Mouse (Mus musculus): ENCODE data around the gene Zfp853. TPM values are rescaled to one million over a fixed set of nuclear protein-coding genes. Genes with fewer than 3 reads are reported as not detected.

Gene Zfp853
- total RNA-seq, 2 experiments from 2014 or later = 11.3 to 12.5 TPM

DNA sequence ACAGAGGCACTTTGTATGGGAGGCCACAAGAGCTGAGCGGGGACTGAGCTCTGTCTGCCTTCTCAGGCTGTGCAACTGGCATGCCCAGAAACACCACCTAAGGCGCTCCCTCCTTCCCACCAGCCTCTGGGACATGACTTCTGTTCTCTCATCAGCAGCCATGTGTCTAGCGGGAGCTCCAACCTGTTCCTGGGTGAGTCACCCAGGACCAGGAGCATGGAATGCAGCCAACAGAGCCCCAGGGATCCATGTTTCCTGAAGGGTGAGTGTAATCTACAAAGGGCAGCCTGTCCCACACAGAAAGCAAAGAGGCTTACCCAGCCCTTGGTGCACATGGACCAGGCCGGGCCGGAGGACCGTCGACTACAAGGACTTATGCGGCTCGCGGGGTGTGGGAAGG lies 28.7 kb downstream of the Zfp853 start:
- intact Hi-C loops (cut with DNase I) = no loop called here

DNA sequence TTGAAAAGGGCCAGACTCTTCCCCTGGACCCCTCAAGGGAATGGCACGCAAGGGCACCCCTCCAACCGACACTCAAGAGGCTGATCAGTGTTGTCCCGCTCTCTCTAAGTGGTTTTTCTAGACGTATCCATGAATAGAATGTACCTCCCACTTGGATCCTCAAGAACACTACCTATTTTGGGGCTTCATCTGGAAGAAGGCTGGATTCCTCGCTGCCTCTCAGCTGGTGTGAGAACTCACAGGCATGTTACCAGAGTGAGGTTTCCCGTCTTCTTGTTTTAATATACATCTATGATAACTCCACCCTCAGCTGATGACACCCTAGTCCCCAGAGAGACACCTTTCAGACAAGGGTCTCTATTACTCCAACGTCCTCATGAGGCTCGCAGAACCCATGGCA lies 31.8 kb downstream of the Zfp853 start:
- peak in 1 of 2 experiments; percentile 56 for DNase-seq (ENCODE audit: extremely low spot score in 1 of 2, low spot score in 2 of 2)
- intact Hi-C loops (cut with DNase I) = no loop called here

More for the DNA sequence above, 28.7 kb downstream of the Zfp853 start:
- no peak for DNase-seq (ENCODE audit: extremely low spot score in 1 of 2, low spot score in 2 of 2)

DNA sequence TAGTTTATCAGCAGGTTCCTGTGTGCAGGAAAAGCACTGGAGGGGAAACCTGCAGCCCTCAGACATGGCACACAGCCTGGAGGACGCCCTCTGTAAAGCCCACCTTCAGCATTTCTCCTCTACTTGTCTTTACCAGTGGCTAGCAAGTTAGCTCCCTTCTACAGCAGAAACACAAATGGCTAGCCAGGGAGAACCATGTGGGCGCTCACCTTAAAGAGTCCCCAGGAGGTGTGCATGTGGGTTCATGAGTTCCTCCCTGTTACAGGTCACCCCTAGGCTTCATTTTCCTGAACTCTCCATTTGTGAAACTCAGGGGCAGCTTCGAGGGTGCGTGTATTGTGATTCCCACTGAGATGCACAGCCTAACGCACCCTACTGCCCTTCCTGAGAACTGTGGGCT lies 37.6 kb downstream of the Zfp853 start:
- DNase-seq (ENCODE audit: extremely low spot score in 1 of 2, low spot score in 2 of 2) = no peak
- intact Hi-C loops (cut with DNase I) = no loop called here

DNA sequence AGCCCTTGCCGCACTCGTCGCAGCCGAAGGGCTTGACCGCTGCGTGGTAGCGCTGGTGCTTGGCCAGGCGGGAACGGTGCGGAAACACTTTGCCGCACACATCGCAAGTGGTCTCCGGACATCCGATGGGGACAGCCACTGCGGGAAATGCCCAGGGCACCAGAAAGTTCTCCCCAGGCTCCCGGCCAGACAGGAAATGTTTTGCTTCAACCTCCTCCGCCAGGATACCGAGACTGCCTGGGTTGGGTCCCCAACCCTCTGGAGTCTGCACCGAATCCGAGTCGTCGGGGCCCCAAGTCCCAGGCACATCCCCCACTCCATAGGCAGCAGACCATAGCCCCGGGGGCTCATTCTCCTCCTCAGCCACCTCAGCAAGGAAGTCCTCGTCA lies 38.3 kb downstream of the Zfp853 start:
- DNase-seq (ENCODE audit: extremely low spot score in 1 of 2, low spot score in 2 of 2) = no peak
- intact Hi-C loops (cut with DNase I) = no loop called here

DNA sequence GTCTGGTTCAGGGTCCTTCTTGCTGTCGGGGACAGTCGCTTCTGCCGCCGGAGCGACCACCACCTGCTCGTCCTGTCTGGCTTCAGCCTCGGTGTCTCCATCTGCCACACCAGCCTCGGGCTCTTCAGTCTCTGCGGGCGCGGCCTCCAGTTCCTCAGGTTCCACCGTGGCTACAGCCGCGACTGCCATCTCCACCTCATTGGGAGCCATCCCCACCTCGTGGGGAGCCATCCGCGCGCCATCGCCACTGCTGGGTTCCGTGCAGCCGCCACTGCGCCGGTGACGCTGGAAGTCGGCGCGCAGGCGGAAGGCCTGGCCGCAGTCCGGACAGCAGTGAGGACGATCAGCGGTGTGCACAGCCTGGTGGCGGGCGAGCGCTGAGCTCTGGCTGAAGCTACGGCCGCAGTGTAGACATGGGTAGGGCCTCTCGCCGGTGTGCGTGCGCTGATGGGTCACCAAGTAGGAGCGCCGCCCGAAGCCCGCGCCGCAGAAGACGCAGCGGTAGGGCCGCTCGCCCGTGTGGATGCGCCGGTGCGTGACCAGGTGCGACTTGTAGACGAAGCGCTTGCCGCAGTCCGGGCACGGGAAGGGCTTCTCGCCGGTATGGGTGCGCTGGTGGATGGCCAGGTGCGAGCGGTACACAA lies 38.8 kb downstream of the Zfp853 start:
- intact Hi-C loops (cut with DNase I) = no loop called here
- no peak for DNase-seq (ENCODE audit: extremely low spot score in 1 of 2, low spot score in 2 of 2)

DNA sequence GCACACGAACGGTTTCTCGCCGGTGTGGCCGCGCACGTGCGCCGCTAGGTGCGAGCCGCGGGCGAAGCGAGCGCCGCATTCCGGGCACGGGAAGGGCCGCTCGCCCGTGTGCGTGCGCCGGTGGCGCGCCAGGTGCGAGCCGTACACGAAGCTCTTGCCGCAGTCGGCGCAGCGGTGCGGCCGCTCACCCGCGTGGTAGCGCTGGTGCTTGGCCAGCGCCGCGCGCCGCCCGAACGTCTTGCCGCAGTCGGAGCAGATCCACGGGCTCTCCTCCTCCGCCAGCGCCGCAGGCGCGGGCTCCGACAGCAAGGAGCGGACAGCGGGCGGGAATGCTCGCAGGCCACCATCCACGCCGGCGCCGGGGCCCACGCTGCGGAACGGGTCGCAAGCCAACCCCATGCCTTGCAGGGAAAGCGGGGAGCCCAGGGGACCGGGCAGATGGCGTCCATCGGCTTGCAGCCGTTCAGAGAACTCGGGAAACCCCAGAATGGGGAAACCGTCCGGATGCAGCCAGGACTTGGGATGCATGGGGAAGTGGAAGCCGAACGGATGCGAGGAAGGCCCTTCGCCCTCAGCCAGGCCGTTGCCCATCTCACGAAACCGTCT lies 39.4 kb downstream of the Zfp853 start:
- no peak for DNase-seq (ENCODE audit: extremely low spot score in 1 of 2, low spot score in 2 of 2)
- intact Hi-C loops (cut with DNase I) = no loop called here

DNA sequence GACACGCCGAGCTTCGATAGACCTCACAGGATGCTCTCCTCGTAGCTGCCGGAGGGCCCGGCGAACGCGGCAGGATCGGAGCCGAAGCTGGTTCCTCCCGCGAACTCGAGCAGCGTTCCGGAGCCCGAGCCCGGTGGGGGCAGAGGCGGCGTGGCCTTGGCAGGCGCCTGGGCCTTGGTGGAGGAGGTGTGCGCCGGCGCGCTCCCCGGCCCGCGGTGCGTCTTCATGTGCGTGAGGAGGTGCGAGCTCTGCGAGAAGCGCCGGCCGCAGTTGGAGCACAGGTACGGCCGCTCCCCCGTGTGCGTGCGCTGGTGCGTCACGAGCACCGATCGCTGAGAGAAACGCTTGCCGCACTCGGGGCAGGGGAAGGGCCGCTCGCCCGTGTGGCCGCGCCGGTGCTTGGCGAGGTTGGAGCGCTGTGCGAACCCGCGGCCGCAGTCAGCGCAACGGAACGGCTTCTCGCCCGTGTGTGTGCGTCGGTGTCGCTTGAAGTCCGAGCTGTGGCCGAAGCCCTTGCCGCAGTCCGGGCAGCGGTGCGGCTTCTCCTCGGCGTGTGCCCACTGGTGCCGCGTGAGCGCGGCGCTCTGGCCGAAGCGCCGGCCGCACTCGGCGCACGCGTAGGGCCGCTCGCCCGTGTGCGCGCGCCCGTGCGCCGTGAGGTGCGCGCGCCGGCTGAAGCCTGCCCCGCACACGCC lies 40.1 kb downstream of the Zfp853 start:
- no peak for DNase-seq (ENCODE audit: extremely low spot score in 1 of 2, low spot score in 2 of 2)
- intact Hi-C loops (cut with DNase I) = no loop called here

DNA sequence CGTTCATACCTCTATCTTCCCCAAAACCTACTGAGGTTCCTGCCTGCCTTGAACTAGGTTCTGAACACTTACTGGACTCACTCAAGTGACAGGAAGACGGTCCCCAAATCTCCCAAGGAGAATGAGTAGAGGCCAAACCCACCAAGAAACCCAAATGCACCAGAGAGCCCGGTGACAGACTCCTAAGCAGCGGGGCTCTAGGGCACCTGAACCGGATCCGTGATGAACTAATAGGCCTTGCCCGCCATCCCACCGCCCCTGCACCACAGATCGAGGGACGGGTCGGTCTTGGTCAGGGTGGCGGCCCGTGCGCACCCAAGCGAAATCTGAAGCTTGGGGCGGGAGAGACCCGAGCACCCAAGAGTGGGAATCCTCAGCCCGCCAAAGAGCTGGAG lies 40.6 kb downstream of the Zfp853 start:
- DNase-seq (ENCODE audit: extremely low spot score in 1 of 2, low spot score in 2 of 2) = no peak
- intact Hi-C loops (cut with DNase I) = no loop called here

DNA sequence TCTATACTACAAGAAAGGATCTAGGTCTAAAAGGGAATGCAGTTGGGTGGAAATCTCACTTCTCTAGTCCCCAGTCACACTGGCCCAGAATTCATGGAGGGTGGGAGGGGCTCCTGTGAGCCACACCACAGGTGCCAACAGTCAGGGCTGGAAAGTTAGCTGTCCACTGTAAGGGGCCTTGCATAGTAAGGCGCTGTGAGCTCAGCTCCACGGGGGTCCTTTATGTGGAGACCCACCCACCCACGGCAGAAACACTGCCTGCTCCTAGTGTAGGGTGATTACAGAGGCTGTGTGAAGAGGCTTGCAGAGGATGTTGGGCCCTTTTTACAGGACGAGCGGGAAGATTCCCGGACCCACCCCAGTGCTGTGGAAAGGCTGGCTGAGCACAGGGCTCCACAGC lies 41.4 kb downstream of the Zfp853 start:
- intact Hi-C loops (cut with DNase I) = no loop called here
- no peak for DNase-seq (ENCODE audit: extremely low spot score in 1 of 2, low spot score in 2 of 2)

DNA sequence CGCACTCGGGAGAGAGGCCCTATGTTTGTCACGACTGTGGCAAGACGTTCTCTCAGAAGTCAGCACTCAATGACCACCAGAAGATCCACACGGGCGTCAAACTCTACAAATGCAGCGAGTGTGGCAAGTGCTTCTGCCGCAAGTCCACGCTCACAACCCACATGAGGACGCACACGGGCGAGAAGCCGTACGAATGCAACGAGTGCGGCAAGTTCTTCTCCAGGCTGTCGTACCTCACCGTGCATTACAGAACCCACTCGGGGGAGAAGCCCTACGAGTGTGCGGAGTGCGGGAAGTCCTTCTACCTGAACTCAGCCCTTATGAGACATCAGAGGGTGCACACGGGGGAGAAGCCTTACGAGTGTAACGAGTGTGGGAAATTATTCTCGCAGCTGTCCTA lies 48.5 kb downstream of the Zfp853 start:
- intact Hi-C loops (cut with DNase I) = no loop called here
- no peak for DNase-seq (ENCODE audit: extremely low spot score in 1 of 2, low spot score in 2 of 2)

Other genes with a start within 250 kb of the Zfp853 start
- 10 to 100 TPM; 38.5 to 40.1 TPM for gene Rnf216, start 180.6 kb downstream of the Zfp853 start, total RNA-seq (2021)
- gene Olfr718-ps1, start 146.0 kb downstream of the Zfp853 start, total RNA-seq (2021) = under 1 TPM; 0.14 to 0.17 TPM
- 10 to 100 TPM; 16.1 to 19.9 TPM for gene Rbak, start 112.8 kb downstream of the Zfp853 start, total RNA-seq (2021)
- gene Spdye4b, start 112.6 kb downstream of the Zfp853 start, total RNA-seq (2021) = not detected
- not detected for gene Spdye4a, start 66.7 kb downstream of the Zfp853 start, total RNA-seq (2021)
- 10 to 100 TPM; 21.8 to 26.6 TPM for gene Zfp12, start 58.5 kb downstream of the Zfp853 start, total RNA-seq (2021)
- gene Zfp316, start 23.6 kb downstream of the Zfp853 start, total RNA-seq (2021) = 10 to 100 TPM; 22.6 to 23.6 TPM
- gene E130309D02Rik, start 21.7 kb upstream of the Zfp853 start, total RNA-seq (2021) = 10 to 100 TPM; 20.0 to 22.1 TPM
- gene Zdhhc4, start 35.6 kb upstream of the Zfp853 start, total RNA-seq (2021) = 10 to 100 TPM; 42.5 to 42.8 TPM
- 1 to 10 TPM; 2.0 TPM for gene Grid2ip, start 63.7 kb upstream of the Zfp853 start, total RNA-seq (2021)
- gene Kdelr2, start 110.2 kb upstream of the Zfp853 start, total RNA-seq (2021) = 10 to 100 TPM; 47.2 to 47.9 TPM
- 10 to 100 TPM; 20.2 to 21.8 TPM for gene Daglb, start 171.0 kb upstream of the Zfp853 start, total RNA-seq (2021)
- 100 to 1,000 TPM; 429 to 434 TPM for gene Rac1, start 234.4 kb upstream of the Zfp853 start, total RNA-seq (2021)

Data from left cerebral cortex, postnatal 10 days (tissue).